Mouse (Mus musculus): ENCODE data around the gene Cacng7. TPM values are rescaled to one million over a fixed set of nuclear protein-coding genes. Genes with fewer than 3 reads are reported as not detected.

Cacng7 gene
- polyA plus RNA-seq, 1 experiment = 0.72 TPM

- Histone ChIP-seq H3ac (ENCODE audit: control insufficient read depth, insufficient read length) (no peak overlapping the region), H3K4me3 (no peak overlapping the region)
Observed at GRCm38 (mm10) chr7:3389444-3390412, 57.0 kb downstream of the Cacng7 start.

GRCm38 (mm10) chr7:3390413-3391080 is 57.8 kb downstream of the Cacng7 start, which contains the start of gene Cacng8:
Cacng8 (plus strand) TSS chr7:3390683.
- Histone ChIP-seq H3ac (ENCODE audit: control insufficient read depth, insufficient read length) (no peak within 1 kb of the TSS), H3K36me3 (ENCODE audit: control insufficient read depth, insufficient read depth) (no peaks in the 10 kb centered on the region), H3K4me2 (ENCODE audit: low read depth) (no peak within 1 kb of the TSS), H3K27me3 (ENCODE audit: control insufficient read depth, insufficient read depth, insufficient read length) (no peaks in the 10 kb centered on the region), H3K4me3 (no peak within 1 kb of the TSS), H3K79me2 (ENCODE audit: control insufficient read depth, insufficient read depth) (no peaks in the 10 kb centered on the region)
- TF ChIP-seq CEBPB (IDR thresholded peaks at IDR 0.05; ENCODE audit: insufficient read depth, poor library complexity, severe bottlenecking) (no peak), MAX (IDR thresholded peaks at IDR 0.05; ENCODE audit: low read depth) (no peak), POLR2A (IDR thresholded peaks at IDR 0.05; ENCODE audit: insufficient read length, low read depth) (no peak), TCF3 (IDR thresholded peaks at IDR 0.05; ENCODE audit: insufficient read length, low read depth) (no peak), MYOG (IDR thresholded peaks at IDR 0.05; ENCODE audit: control insufficient read depth in 1 of 3, insufficient read depth in 1 of 3, insufficient read length in 2 of 3, low read depth in 2 of 3) (no peak), MYOD1 (IDR thresholded peaks at IDR 0.05; ENCODE audit: control insufficient read depth in 1 of 3, insufficient read length in 2 of 3, low read depth in 2 of 3) (no peak), TCF12 (IDR thresholded peaks at IDR 0.05; ENCODE audit: insufficient read depth, poor library complexity, severe bottlenecking) (no peak), SRF (IDR thresholded peaks at IDR 0.05; ENCODE audit: control insufficient read depth, insufficient read length, low read depth) (no peak), USF1 (IDR thresholded peaks at IDR 0.05; ENCODE audit: low read depth) (no peak), POLR2AphosphoS2 (IDR thresholded peaks at IDR 0.05; ENCODE audit: insufficient read length, low read depth) (no peak), E2F4 (IDR thresholded peaks at IDR 0.05; ENCODE audit: insufficient read depth) (no peak), REST (IDR thresholded peaks at IDR 0.05; ENCODE audit: insufficient read depth, insufficient read length) (no peak)

More at GRCm38 (mm10) chr7:3389444-3390412, 57.0 kb downstream of the Cacng7 start:
- TF ChIP-seq REST (IDR thresholded peaks at IDR 0.05; ENCODE audit: insufficient read depth, insufficient read length) (no peak), TCF3 (IDR thresholded peaks at IDR 0.05; ENCODE audit: insufficient read length, low read depth) (no peak), E2F4 (IDR thresholded peaks at IDR 0.05; ENCODE audit: insufficient read depth) (no peak)
- Histone ChIP-seq H3K27me3 (ENCODE audit: control insufficient read depth, insufficient read depth, insufficient read length) (no peaks in the 10 kb centered on the region), H3K36me3 (ENCODE audit: control insufficient read depth, insufficient read depth) (no peaks in the 10 kb centered on the region), H3K4me2 (ENCODE audit: low read depth) (no peak overlapping the region), H3K79me2 (ENCODE audit: control insufficient read depth, insufficient read depth) (no peaks in the 10 kb centered on the region)

- H3K4me2 ChIP-seq (ENCODE audit: low read depth) = no peak overlapping the region
- no peaks in the 10 kb centered on the region for H3K79me2 ChIP-seq (ENCODE audit: control insufficient read depth, insufficient read depth)
- no peak overlapping the region for H3K4me3 ChIP-seq
Observed at GRCm38 (mm10) chr7:3391081-3391451, 58.3 kb downstream of the Cacng7 start.

GRCm38 (mm10) chr7:3391809-3392208 is 59.1 kb downstream of the Cacng7 start:
- no peak overlapping the region for H3ac ChIP-seq (ENCODE audit: control insufficient read depth, insufficient read length)
- no peaks in the 10 kb centered on the region for H3K27me3 ChIP-seq (ENCODE audit: control insufficient read depth, insufficient read depth, insufficient read length)
- H3K79me2 ChIP-seq (ENCODE audit: control insufficient read depth, insufficient read depth) = no peaks in the 10 kb centered on the region
- no peak overlapping the region for H3K4me2 ChIP-seq (ENCODE audit: low read depth)
- no peaks in the 10 kb centered on the region for H3K36me3 ChIP-seq (ENCODE audit: control insufficient read depth, insufficient read depth)
- TF ChIP-seq CEBPB (IDR thresholded peaks at IDR 0.05; ENCODE audit: insufficient read depth, poor library complexity, severe bottlenecking) = no peak
- TF ChIP-seq TCF3 (IDR thresholded peaks at IDR 0.05; ENCODE audit: insufficient read length, low read depth) = no peak
- no peak for TF ChIP-seq E2F4 (IDR thresholded peaks at IDR 0.05; ENCODE audit: insufficient read depth)
- TF ChIP-seq TCF12 (IDR thresholded peaks at IDR 0.05; ENCODE audit: insufficient read depth, poor library complexity, severe bottlenecking) = no peak
- TF ChIP-seq POLR2AphosphoS2 (IDR thresholded peaks at IDR 0.05; ENCODE audit: insufficient read length, low read depth) = no peak
- no peak for TF ChIP-seq MAX (IDR thresholded peaks at IDR 0.05; ENCODE audit: low read depth)
- no peak for TF ChIP-seq MYOD1 (IDR thresholded peaks at IDR 0.05; ENCODE audit: control insufficient read depth in 1 of 3, insufficient read length in 2 of 3, low read depth in 2 of 3)
- no peak for TF ChIP-seq MYOG (IDR thresholded peaks at IDR 0.05; ENCODE audit: control insufficient read depth in 1 of 3, insufficient read depth in 1 of 3, insufficient read length in 2 of 3, low read depth in 2 of 3)
- no peak for TF ChIP-seq POLR2A (IDR thresholded peaks at IDR 0.05; ENCODE audit: insufficient read length, low read depth)
- TF ChIP-seq USF1 (IDR thresholded peaks at IDR 0.05; ENCODE audit: low read depth) = no peak
- no peak for TF ChIP-seq SRF (IDR thresholded peaks at IDR 0.05; ENCODE audit: control insufficient read depth, insufficient read length, low read depth)
- TF ChIP-seq REST (IDR thresholded peaks at IDR 0.05; ENCODE audit: insufficient read depth, insufficient read length) = no peak
- H3K4me3 ChIP-seq = no peak overlapping the region

More at GRCm38 (mm10) chr7:3391081-3391451, 58.3 kb downstream of the Cacng7 start:
- Histone ChIP-seq H3K27me3 (ENCODE audit: control insufficient read depth, insufficient read depth, insufficient read length) (no peaks in the 10 kb centered on the region), H3K36me3 (ENCODE audit: control insufficient read depth, insufficient read depth) (no peaks in the 10 kb centered on the region), H3ac (ENCODE audit: control insufficient read depth, insufficient read length) (no peak overlapping the region)
- TF ChIP-seq REST (IDR thresholded peaks at IDR 0.05; ENCODE audit: insufficient read depth, insufficient read length) (no peak), POLR2AphosphoS2 (IDR thresholded peaks at IDR 0.05; ENCODE audit: insufficient read length, low read depth) (no peak), SRF (IDR thresholded peaks at IDR 0.05; ENCODE audit: control insufficient read depth, insufficient read length, low read depth) (no peak), TCF12 (IDR thresholded peaks at IDR 0.05; ENCODE audit: insufficient read depth, poor library complexity, severe bottlenecking) (no peak), MYOD1 (IDR thresholded peaks at IDR 0.05; ENCODE audit: control insufficient read depth in 1 of 3, insufficient read length in 2 of 3, low read depth in 2 of 3) (no peak), MYOG (IDR thresholded peaks at IDR 0.05; ENCODE audit: control insufficient read depth in 1 of 3, insufficient read depth in 1 of 3, insufficient read length in 2 of 3, low read depth in 2 of 3) (no peak), USF1 (IDR thresholded peaks at IDR 0.05; ENCODE audit: low read depth) (no peak), TCF3 (IDR thresholded peaks at IDR 0.05; ENCODE audit: insufficient read length, low read depth) (no peak), MAX (IDR thresholded peaks at IDR 0.05; ENCODE audit: low read depth) (no peak), CEBPB (IDR thresholded peaks at IDR 0.05; ENCODE audit: insufficient read depth, poor library complexity, severe bottlenecking) (no peak), E2F4 (IDR thresholded peaks at IDR 0.05; ENCODE audit: insufficient read depth) (no peak), POLR2A (IDR thresholded peaks at IDR 0.05; ENCODE audit: insufficient read length, low read depth) (no peak)
